Mouse (Mus musculus): Measurements from ENCODE around the gene Neurod2.

Neurod2 gene

DNA sequence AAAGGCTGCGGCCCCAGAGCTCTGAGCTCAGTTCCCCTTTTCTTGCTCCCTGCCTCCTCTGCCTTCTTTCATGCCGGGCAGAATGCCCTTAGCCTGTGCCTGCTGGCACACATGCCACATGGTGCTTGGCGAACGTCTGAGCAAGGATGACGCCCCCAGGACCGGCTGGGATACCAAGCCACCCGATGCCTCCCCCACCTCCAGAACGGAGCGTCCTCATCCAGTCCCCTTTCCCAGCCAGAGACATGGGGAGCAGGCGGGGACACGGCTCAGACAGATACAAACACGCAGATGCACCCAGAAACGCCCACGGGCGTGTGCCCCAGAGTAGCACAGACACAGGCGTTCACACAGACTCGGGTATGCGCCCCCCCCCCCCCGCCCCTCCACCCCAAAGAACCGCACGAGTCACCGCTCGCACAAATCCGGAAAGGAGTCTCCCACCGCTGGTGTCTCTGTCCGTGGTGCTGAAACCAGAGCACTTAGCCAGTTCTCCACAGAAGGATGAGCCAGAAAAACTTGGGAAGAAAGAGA, 15.6 kb downstream of the Neurod2 start:
- DNase-seq: peak; percentile 72 to 81

DNA sequence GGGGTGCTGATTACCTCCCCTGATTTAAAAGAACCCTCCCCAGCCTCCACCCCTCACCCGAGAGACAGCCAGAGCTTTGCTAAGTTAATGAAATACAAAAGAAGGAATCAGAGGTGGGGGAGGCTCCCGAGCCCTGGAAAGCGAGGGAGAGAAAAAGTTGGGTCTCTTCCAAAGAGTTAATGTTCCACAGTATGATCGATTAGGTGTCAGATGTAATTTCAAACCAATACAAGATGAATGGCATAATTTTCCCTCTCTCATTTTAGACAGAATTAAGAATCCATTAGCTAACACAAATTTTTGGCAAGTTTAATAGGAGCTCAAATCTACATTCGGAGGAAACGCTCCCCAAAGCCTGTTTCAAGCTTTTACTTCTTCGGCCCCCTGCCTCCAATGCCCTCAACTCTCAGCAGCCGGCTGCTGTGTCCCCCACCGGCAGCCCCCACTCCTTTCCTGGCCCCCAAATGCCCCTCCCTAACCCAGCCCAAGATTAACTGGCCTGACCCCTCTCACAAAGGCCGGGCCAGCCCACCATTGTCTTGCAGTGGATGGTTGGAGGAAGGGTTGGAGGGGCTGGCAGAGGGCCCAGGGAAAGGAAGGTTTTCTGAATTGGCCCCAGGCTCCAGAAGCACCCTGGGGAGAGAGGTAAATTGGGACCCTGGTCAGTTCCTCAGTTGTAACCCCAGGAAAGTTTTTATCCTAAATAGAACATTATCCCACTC, 30.8 kb downstream of the Neurod2 start:
- DNase-seq: peak; percentile 57 to 68

GRCm38 (mm10) chr11:98297778-98298177, 31.7 kb downstream of the Neurod2 start:
- peak; percentile 48 to 86 for DNase-seq

DNA sequence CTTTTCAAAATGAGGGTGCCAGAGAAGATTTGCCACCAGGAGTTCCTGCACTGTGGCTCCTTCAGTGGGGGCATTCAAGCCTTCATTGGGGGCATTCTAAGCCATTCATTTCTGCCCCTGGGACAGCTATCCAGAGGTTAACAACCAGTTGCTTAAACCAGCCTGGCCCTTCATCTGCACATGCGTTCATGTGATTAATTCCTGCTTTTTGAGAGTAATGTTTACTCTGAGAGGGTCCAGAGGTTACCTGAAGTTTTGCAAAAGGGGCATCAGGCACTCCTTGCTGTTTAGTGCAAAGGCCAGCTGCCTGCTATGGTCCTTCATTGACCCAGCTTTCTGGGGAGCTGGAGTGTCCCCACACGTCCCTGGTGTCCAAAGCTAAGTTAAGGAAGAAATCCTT, 32.5 kb downstream of the Neurod2 start:
- no peak for DNase-seq

- DNase-seq: peak in 1 of 2 experiments; percentile 28
These were observed 33.2 kb downstream of the Neurod2 start for GRCm38 (mm10) chr11:98296277-98296676.

DNA sequence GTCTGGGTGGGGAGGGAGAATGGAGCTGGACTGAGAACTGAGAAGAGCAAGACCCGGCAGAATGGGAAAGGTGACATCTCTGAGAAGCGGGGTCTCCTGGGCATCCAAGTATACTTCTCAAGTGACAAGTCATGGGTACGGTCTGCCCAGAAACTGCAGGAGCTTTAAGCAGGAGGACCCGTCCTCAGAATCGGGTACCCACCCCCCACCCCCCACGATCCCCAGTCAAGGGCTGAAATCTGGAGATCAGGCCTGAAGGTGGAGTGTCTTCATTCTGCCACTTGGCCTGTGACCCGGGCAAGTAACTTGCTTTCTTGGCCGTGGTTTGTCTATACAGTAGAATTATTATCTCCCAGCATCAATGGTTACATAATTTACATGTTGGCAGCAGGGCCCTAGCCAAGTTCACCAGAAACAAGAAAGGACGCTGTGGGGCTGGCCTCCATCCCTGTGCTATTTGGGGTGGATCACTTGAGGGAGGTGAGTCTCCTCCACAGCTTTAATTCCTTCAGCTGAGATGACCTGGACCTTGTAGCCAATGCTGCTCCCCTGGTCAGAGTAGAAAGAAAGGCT, 34.3 kb downstream of the Neurod2 start:
- DNase-seq: no peak

GRCm38 (mm10) chr11:98294188-98295012, 35.0 kb downstream of the Neurod2 start:
- DNase-seq: peak; percentile 74 to 85

GRCm38 (mm10) chr11:98293070-98293469, 36.4 kb downstream of the Neurod2 start:
- DNase-seq: no peak

GRCm38 (mm10) chr11:98290906-98291305, 38.5 kb downstream of the Neurod2 start:
- no peak for DNase-seq

GRCm38 (mm10) chr11:98289873-98290272, 39.6 kb downstream of the Neurod2 start:
- DNase-seq: peak; percentile 62 to 76

- DNase-seq: peak in 1 of 2 experiments; percentile 38
These were observed 41.5 kb downstream of the Neurod2 start for GRCm38 (mm10) chr11:98287961-98288360.

GRCm38 (mm10) chr11:98287531-98287930, 41.9 kb downstream of the Neurod2 start:
- DNase-seq: no peak

- DNase-seq: no peak
These were observed 44.1 kb downstream of the Neurod2 start for GRCm38 (mm10) chr11:98285368-98285767.

GRCm38 (mm10) chr11:98284230-98284629, 45.2 kb downstream of the Neurod2 start:
- DNase-seq: peak in 1 of 2 experiments; percentile 49

GRCm38 (mm10) chr11:98283740-98284139, 45.7 kb downstream of the Neurod2 start:
- DNase-seq: no peak
